Mouse (Mus musculus): ENCODE data around the gene Cic. TPM values are rescaled to one million over a fixed set of nuclear protein-coding genes. Genes with fewer than 3 reads are reported as not detected.
A peak's percentile ranks its signal among the peaks of the same experiment; 100 is the strongest.

Gene Cic
- polyA plus RNA-seq, 2 experiments: 48.9 to 155 TPM

- WGBS: under 1% methylated on average over 22 of the region's 47 CpGs
- Histone ChIP-seq H3K27me3 (ENCODE audit: control insufficient read depth, insufficient read depth, low read length) (no peaks in the 10 kb centered on the region; the same call in 1 of the 2 replicates), H3K4me1 (ENCODE audit: control insufficient read depth, insufficient read depth, low read length) (0 out of 2 replicates have a peak, but pooled peaks cover 4% of the 10 kb centered on the region), H3K4me2 (replicated peaks; ENCODE audit: low read depth, low read length, severe bottlenecking) (peak within 1 kb of the TSS; percentile 86), H3K4me3 (replicated peaks; ENCODE audit: low read length) (peak within 1 kb of the TSS; percentile 47), H3K9me3 (ENCODE audit: control insufficient read depth, low read length) (no peaks in the 10 kb centered on the region), H3K27ac (replicated peaks; ENCODE audit: low read depth, low read length) (no peak within 1 kb of the TSS), H3K9ac (ENCODE audit: low read depth, low read length, severe bottlenecking) (no peak within 1 kb of the TSS), H3K36me3 (ENCODE audit: control insufficient read depth, insufficient read depth, low read length) (no peaks in the 10 kb centered on the region)
- TF ChIP-seq POLR2A (IDR thresholded peaks at IDR 0.05; ENCODE audit: borderline replicate concordance, extremely low read depth, insufficient read depth, insufficient read length): no peak
- ATAC-seq (ENCODE audit: low FRiP score, low read depth) (peak; percentile 86), DNase-seq (ENCODE audit: low spot score) (peak; percentile 83)
Observed at GRCm38 (mm10) chr7:25305956-25306613, 38.6 kb downstream of the Cic start, which contains the start of gene Tmem145. Tmem145 (plus strand) TSS chr7:25306106.

GRCm38 (mm10) chr7:25306614-25306996 is 39.1 kb downstream of the Cic start:
- 41% methylated on average over 2 of the region's 2 CpGs for WGBS
- Histone ChIP-seq H3K4me2 (replicated peaks; ENCODE audit: low read depth, low read length, severe bottlenecking) (no peak overlapping the region), H3K9me3 (ENCODE audit: control insufficient read depth, low read length) (no peaks in the 10 kb centered on the region), H3K27ac (replicated peaks; ENCODE audit: low read depth, low read length) (no peak overlapping the region), H3K36me3 (ENCODE audit: control insufficient read depth, insufficient read depth, low read length) (no peaks in the 10 kb centered on the region), H3K4me3 (replicated peaks; ENCODE audit: low read length) (no peak overlapping the region), H3K27me3 (ENCODE audit: control insufficient read depth, insufficient read depth, low read length) (no peaks in the 10 kb centered on the region; the same call in 1 of the 2 replicates), H3K4me1 (ENCODE audit: control insufficient read depth, insufficient read depth, low read length) (0 out of 2 replicates have a peak, but pooled peaks cover 4% of the 10 kb centered on the region), H3K9ac (ENCODE audit: low read depth, low read length, severe bottlenecking) (no peak overlapping the region)
- TF ChIP-seq POLR2A (IDR thresholded peaks at IDR 0.05; ENCODE audit: borderline replicate concordance, extremely low read depth, insufficient read depth, insufficient read length): no peak
- ATAC-seq (ENCODE audit: low FRiP score, low read depth) (no peak), DNase-seq (ENCODE audit: low spot score) (no peak)

GRCm38 (mm10) chr7:25308702-25309318 is 41.3 kb downstream of the Cic start:
- WGBS: 53% methylated on average over 17 of the region's 17 CpGs
- H3K9me3 ChIP-seq (ENCODE audit: control insufficient read depth, low read length): no peaks in the 10 kb centered on the region
- H3K36me3 ChIP-seq (ENCODE audit: control insufficient read depth, insufficient read depth, low read length): no peaks in the 10 kb centered on the region
- H3K4me3 ChIP-seq (replicated peaks; ENCODE audit: low read length): no peak overlapping the region
- H3K4me1 ChIP-seq (ENCODE audit: control insufficient read depth, insufficient read depth, low read length): 0 out of 2 replicates have a peak, but pooled peaks cover 4% of the 10 kb centered on the region
- H3K9ac ChIP-seq (ENCODE audit: low read depth, low read length, severe bottlenecking): no peak overlapping the region
- H3K4me2 ChIP-seq (replicated peaks; ENCODE audit: low read depth, low read length, severe bottlenecking): no peak overlapping the region
- H3K27ac ChIP-seq (replicated peaks; ENCODE audit: low read depth, low read length): no peak overlapping the region
- peaks cover 9% of the 10 kb centered on the region for H3K27me3 ChIP-seq (ENCODE audit: control insufficient read depth, insufficient read depth, low read length)
- no peak for TF ChIP-seq POLR2A (IDR thresholded peaks at IDR 0.05; ENCODE audit: borderline replicate concordance, extremely low read depth, insufficient read depth, insufficient read length)
- ATAC-seq (ENCODE audit: low FRiP score, low read depth): no peak
- no peak for DNase-seq (ENCODE audit: low spot score)

- no peak for ATAC-seq (ENCODE audit: low FRiP score, low read depth)
- H3K4me1 ChIP-seq (ENCODE audit: control insufficient read depth, insufficient read depth, low read length): 0 out of 2 replicates have a peak, but pooled peaks cover 4% of the 10 kb centered on the region
- no peak for TF ChIP-seq POLR2A (IDR thresholded peaks at IDR 0.05; ENCODE audit: borderline replicate concordance, extremely low read depth, insufficient read depth, insufficient read length)
- H3K4me3 ChIP-seq (replicated peaks; ENCODE audit: low read length): no peak overlapping the region
- peaks cover 14% of the 10 kb centered on the region for H3K27me3 ChIP-seq (ENCODE audit: control insufficient read depth, insufficient read depth, low read length)
- no peak overlapping the region for H3K27ac ChIP-seq (replicated peaks; ENCODE audit: low read depth, low read length)
- no peaks in the 10 kb centered on the region for H3K36me3 ChIP-seq (ENCODE audit: control insufficient read depth, insufficient read depth, low read length)
- H3K9me3 ChIP-seq (ENCODE audit: control insufficient read depth, low read length): no peaks in the 10 kb centered on the region
- 78% methylated on average over 9 of the region's 9 CpGs for WGBS
- no peak overlapping the region for H3K4me2 ChIP-seq (replicated peaks; ENCODE audit: low read depth, low read length, severe bottlenecking)
- H3K9ac ChIP-seq (ENCODE audit: low read depth, low read length, severe bottlenecking): no peak overlapping the region
- DNase-seq (ENCODE audit: low spot score): no peak
Observed at GRCm38 (mm10) chr7:25309425-25309824, 41.9 kb downstream of the Cic start.

GRCm38 (mm10) chr7:25311193-25311592 is 43.7 kb downstream of the Cic start:
- TF ChIP-seq POLR2A (IDR thresholded peaks at IDR 0.05; ENCODE audit: borderline replicate concordance, extremely low read depth, insufficient read depth, insufficient read length): no peak
- ATAC-seq (ENCODE audit: low FRiP score, low read depth): no peak
- Histone ChIP-seq H3K4me3 (replicated peaks; ENCODE audit: low read length) (no peak overlapping the region), H3K4me1 (ENCODE audit: control insufficient read depth, insufficient read depth, low read length) (peaks cover 11% of the 10 kb centered on the region), H3K36me3 (ENCODE audit: control insufficient read depth, insufficient read depth, low read length) (no peaks in the 10 kb centered on the region), H3K9ac (ENCODE audit: low read depth, low read length, severe bottlenecking) (no peak overlapping the region), H3K27ac (replicated peaks; ENCODE audit: low read depth, low read length) (no peak overlapping the region), H3K4me2 (replicated peaks; ENCODE audit: low read depth, low read length, severe bottlenecking) (no peak overlapping the region), H3K9me3 (ENCODE audit: control insufficient read depth, low read length) (no peaks in the 10 kb centered on the region), H3K27me3 (ENCODE audit: control insufficient read depth, insufficient read depth, low read length) (peaks cover 31% of the 10 kb centered on the region)
- WGBS: 79% methylated on average over 11 of the region's 11 CpGs
- DNase-seq (ENCODE audit: low spot score): no peak

Measured in limb, embryonic 14.5 days (tissue).